Mouse (Mus musculus) CH12.LX (cell line): Measurements from ENCODE around the gene Man1a2. TPM values are rescaled to one million over a fixed set of nuclear protein-coding genes. Genes with fewer than 3 reads are reported as not detected.

Experiments used
- DNase-seq: peaks from one replicate; pipeline ENCODE4 v3.0.0-alpha.2; 2013; ENCODE audit errors: extremely low read depth
- H3K27ac ChIP-seq: 2 replicates; pipeline ENCODE4 v1.5.1; 2012; ENCODE audit warnings: low read depth, mild to moderate bottlenecking, control low read depth, moderate library complexity; ENCODE audit not compliant: insufficient read depth
- H3K27me3 ChIP-seq: replicated peaks from 2 replicates; pipeline ENCODE3; 2012; ENCODE audit warnings: inconsistent platforms
- H3K36me3 ChIP-seq, 2 experiments: replicated peaks in 1 of 2; 2 replicates each; pipeline versions ENCODE3 to v1.6.1; 2012; ENCODE audit warnings: inconsistent platforms in 1 of 2, low read length in 1 of 2, mild to moderate bottlenecking in 1 of 2, mixed read lengths in 1 of 2, moderate library complexity in 1 of 2; ENCODE audit not compliant: control insufficient read depth in 1 of 2, insufficient read depth in 1 of 2
- H3K4me1 ChIP-seq, 2 experiments: 2 replicates each; pipeline ENCODE4 v1.6.1; 2012; ENCODE audit warnings: inconsistent platforms in 1 of 2, moderate library complexity in 1 of 2; ENCODE audit not compliant: insufficient read depth in 2 of 2, control insufficient read depth in 1 of 2
- H3K4me2 ChIP-seq: 2 replicates; pipeline ENCODE4 v1.6.1; 2012; ENCODE audit warnings: low read depth, mild to moderate bottlenecking, control low read depth; ENCODE audit not compliant: poor library complexity, insufficient read depth, severe bottlenecking
- H3K4me3 ChIP-seq, 3 experiments: fragments of 150-350 bp in 1 of 3; sonication (generic) in 1 of 3; replicated peaks in 1 of 3; 2 replicates each; pipeline versions ENCODE3 to v1.5.1; 2011 to 2012; ENCODE audit warnings: low read depth in 2 of 3, low read length in 2 of 3, mild to moderate bottlenecking in 2 of 3, moderate library complexity in 2 of 3, control low read depth in 1 of 3, improper control_type of control experiment in 1 of 3, inconsistent platforms in 1 of 3, mixed read lengths in 1 of 3; ENCODE audit not compliant: poor library complexity in 1 of 3
- H3K79me2 ChIP-seq: replicated peaks from 2 replicates; pipeline ENCODE4 v1.6.1; 2012; ENCODE audit warnings: mild to moderate bottlenecking, moderate library complexity; ENCODE audit not compliant: control insufficient read depth, poor library complexity, insufficient read depth, severe bottlenecking; ENCODE audit errors: extremely low read depth
- H3K9ac ChIP-seq: 2 replicates; pipeline ENCODE4 v1.6.1; 2012; ENCODE audit warnings: low read depth, mild to moderate bottlenecking, control low read depth, moderate library complexity; ENCODE audit not compliant: insufficient read depth
- H3K9me3 ChIP-seq: replicated peaks from 2 replicates; pipeline ENCODE3; 2012; ENCODE audit warnings: low read length, inconsistent platforms, mixed read lengths
- BHLHE40 ChIP-seq: IDR thresholded peaks from 2 replicates; pipeline ENCODE4 v1.6.1; 2011; ENCODE audit warnings: mild to moderate bottlenecking, low read depth, low read length, improper control_type of control experiment
- CHD1 ChIP-seq: IDR thresholded peaks from 2 replicates; pipeline ENCODE4 v1.6.1; 2012; ENCODE audit warnings: low read depth, low read length, improper control_type of control experiment, inconsistent platforms
- CHD2 ChIP-seq: IDR thresholded peaks from 2 replicates; pipeline ENCODE4 v1.6.1; 2011; ENCODE audit warnings: low read length, improper control_type of control experiment
- CTCF ChIP-seq, 2 experiments: IDR thresholded peaks in 1 of 2; conservative IDR thresholded peaks in 1 of 2; 2 replicates each; pipeline ENCODE4 v1.5.1; 2011 to 2012; ENCODE audit warnings: low read depth in 2 of 2, low read length in 2 of 2, improper control_type of control experiment in 1 of 2, inconsistent platforms in 1 of 2, mild to moderate bottlenecking in 1 of 2, moderate library complexity in 1 of 2
- E2F4 ChIP-seq: IDR thresholded peaks from 2 replicates; pipeline ENCODE4 v1.6.1; 2011; ENCODE audit warnings: low read depth, low read length, improper control_type of control experiment; ENCODE audit not compliant: insufficient replicate concordance
- ELF1 ChIP-seq: IDR thresholded peaks from 2 replicates; pipeline ENCODE4 v1.6.1; 2014; ENCODE audit warnings: low read depth, mild to moderate bottlenecking, inconsistent platforms, low read length, improper control_type of control experiment
- EP300 ChIP-seq: IDR thresholded peaks from 2 replicates; pipeline ENCODE4 v1.6.1; 2011; ENCODE audit warnings: low read length, improper control_type of control experiment
- ETS1 ChIP-seq: conservative IDR thresholded peaks from 2 replicates; pipeline ENCODE4 v1.6.1; 2012; ENCODE audit warnings: low read depth, mild to moderate bottlenecking, inconsistent platforms, low read length, improper control_type of control experiment, moderate library complexity
- GABPA ChIP-seq: IDR thresholded peaks from 2 replicates; pipeline ENCODE4 v1.6.1; 2012; ENCODE audit warnings: low read depth, low read length, improper control_type of control experiment, inconsistent platforms; ENCODE audit not compliant: insufficient replicate concordance
- HCFC1 ChIP-seq: IDR thresholded peaks from 2 replicates; pipeline ENCODE4 v1.6.1; 2012; ENCODE audit warnings: low read depth, mild to moderate bottlenecking, inconsistent platforms, low read length, improper control_type of control experiment
- IRF4 ChIP-seq: IDR thresholded peaks from 2 replicates; pipeline ENCODE4 v1.6.1; 2014; ENCODE audit warnings: low read depth, mild to moderate bottlenecking, inconsistent platforms, low read length, improper control_type of control experiment
- JUN ChIP-seq: IDR thresholded peaks from 2 replicates; pipeline ENCODE4 v1.6.1; 2011; ENCODE audit warnings: low read depth, mild to moderate bottlenecking, low read length, improper control_type of control experiment, moderate library complexity; ENCODE audit not compliant: insufficient read depth
- JUND ChIP-seq: conservative IDR thresholded peaks from 2 replicates; pipeline ENCODE4 v1.6.1; 2011; ENCODE audit warnings: low read depth, low read length, improper control_type of control experiment
- KAT2A ChIP-seq: IDR thresholded peaks from 2 replicates; pipeline ENCODE4 v1.6.1; 2012; ENCODE audit warnings: low read length, improper control_type of control experiment, inconsistent platforms; ENCODE audit not compliant: insufficient replicate concordance
- MAFK ChIP-seq: IDR thresholded peaks from 2 replicates; pipeline ENCODE4 v1.6.1; 2011; ENCODE audit warnings: low read length, improper control_type of control experiment; ENCODE audit not compliant: insufficient replicate concordance
- MAX ChIP-seq: IDR thresholded peaks from 2 replicates; pipeline ENCODE4 v1.6.1; 2011; ENCODE audit warnings: low read length, improper control_type of control experiment
- MAZ ChIP-seq: IDR thresholded peaks from 2 replicates; pipeline ENCODE4 v1.6.1; 2012; ENCODE audit warnings: low read depth, mild to moderate bottlenecking, inconsistent platforms, low read length, improper control_type of control experiment, moderate library complexity
- MEF2A ChIP-seq: IDR thresholded peaks from 2 replicates; pipeline ENCODE4 v1.6.1; 2014; ENCODE audit warnings: low read depth, mild to moderate bottlenecking, inconsistent platforms, low read length, improper control_type of control experiment, borderline replicate concordance
- MXI1 ChIP-seq: IDR thresholded peaks from 2 replicates; pipeline ENCODE4 v1.6.1; 2011; ENCODE audit warnings: mild to moderate bottlenecking, low read depth, low read length, improper control_type of control experiment
- MYC ChIP-seq: IDR thresholded peaks from 2 replicates; pipeline ENCODE4 v1.6.1; 2011; ENCODE audit warnings: low read depth, mild to moderate bottlenecking, improper control_type of control experiment, low read length
- NELFE ChIP-seq: IDR thresholded peaks from 2 replicates; pipeline ENCODE4 v1.6.1; 2011; ENCODE audit warnings: low read depth, low read length, improper control_type of control experiment
- NRF1 ChIP-seq: IDR thresholded peaks from 2 replicates; pipeline ENCODE4 v1.6.1; 2014; ENCODE audit warnings: low read depth, mild to moderate bottlenecking, inconsistent platforms, low read length, improper control_type of control experiment, moderate library complexity
- PAX5 ChIP-seq: IDR thresholded peaks from 2 replicates; pipeline ENCODE4 v1.6.1; 2012; ENCODE audit warnings: low read length, inconsistent platforms, mixed read lengths
- POLR2A ChIP-seq: IDR thresholded peaks from 2 replicates; pipeline ENCODE4 v1.6.1; 2011; ENCODE audit warnings: low read depth, mild to moderate bottlenecking, improper control_type of control experiment, low read length
- POLR2AphosphoS2 ChIP-seq: IDR thresholded peaks from 2 replicates; pipeline ENCODE4 v1.6.1; 2011; ENCODE audit warnings: low read depth, low read length, improper control_type of control experiment
- RAD21 ChIP-seq: IDR thresholded peaks from 2 replicates; pipeline ENCODE4 v1.6.1; 2011; ENCODE audit warnings: low read depth, mild to moderate bottlenecking, low read length, improper control_type of control experiment, moderate library complexity
- RCOR1 ChIP-seq: conservative IDR thresholded peaks from 2 replicates; pipeline ENCODE4 v1.6.1; 2012; ENCODE audit warnings: low read depth, mild to moderate bottlenecking, inconsistent platforms, low read length, improper control_type of control experiment
- SIN3A ChIP-seq: IDR thresholded peaks from 2 replicates; pipeline ENCODE4 v1.6.1; 2012; ENCODE audit warnings: low read length, improper control_type of control experiment, inconsistent platforms
- SMC3 ChIP-seq: IDR thresholded peaks from 2 replicates; pipeline ENCODE4 v1.6.1; 2011; ENCODE audit warnings: low read depth, low read length, improper control_type of control experiment
- TBP ChIP-seq: conservative IDR thresholded peaks from 2 replicates; pipeline ENCODE4 v1.6.1; 2011; ENCODE audit warnings: low read depth, low read length, improper control_type of control experiment
- TCF12 ChIP-seq: IDR thresholded peaks from 2 replicates; pipeline ENCODE4 v1.6.1; 2014; ENCODE audit warnings: low read depth, mild to moderate bottlenecking, inconsistent platforms, low read length, improper control_type of control experiment
- UBTF ChIP-seq: IDR thresholded peaks from 2 replicates; pipeline ENCODE4 v1.6.1; 2012; ENCODE audit warnings: low read depth, mild to moderate bottlenecking, inconsistent platforms, low read length, improper control_type of control experiment, moderate library complexity
- USF1 ChIP-seq: IDR thresholded peaks from 2 replicates; pipeline ENCODE4 v1.6.1; 2014; ENCODE audit warnings: low read depth, mild to moderate bottlenecking, inconsistent platforms, low read length, improper control_type of control experiment
- USF2 ChIP-seq: conservative IDR thresholded peaks from 2 replicates; pipeline ENCODE4 v1.6.1; 2011; ENCODE audit warnings: low read depth, low read length, improper control_type of control experiment
- ZC3H11A ChIP-seq: IDR thresholded peaks from 2 replicates; pipeline ENCODE4 v1.6.1; 2012; ENCODE audit warnings: low read depth, mild to moderate bottlenecking, inconsistent platforms, low read length, improper control_type of control experiment
- ZKSCAN1 ChIP-seq: IDR thresholded peaks from 2 replicates; pipeline ENCODE4 v1.6.1; 2012; ENCODE audit warnings: low read depth, inconsistent platforms, low read length, improper control_type of control experiment, borderline replicate concordance
- ZMIZ1 ChIP-seq: IDR thresholded peaks from 2 replicates; pipeline ENCODE4 v1.6.1; 2012; ENCODE audit warnings: low read depth, mild to moderate bottlenecking, inconsistent platforms, low read length, improper control_type of control experiment
- ZNF384 ChIP-seq: IDR thresholded peaks from 2 replicates; pipeline ENCODE4 v1.6.1; 2012; ENCODE audit warnings: low read depth, low read length, improper control_type of control experiment, inconsistent platforms
- dilution Hi-C: fragments of 300-500 bp; cut with MboI; formaldehyde crosslinking; loops from 2 replicates; pipeline ENCODE4 v1.14.3; 2020; ENCODE audit warnings: low sequenced_read_pairs; ENCODE audit not compliant: extremely low pct_unique_long_range_greater_than_20kb, extremely low pct_ligation_motif_present
- in situ Hi-C: fragments of 300-500 bp; cut with MboI; formaldehyde crosslinking; loops from 3 replicates; pipeline ENCODE4 v1.14.3; 2019; ENCODE audit warnings: low sequenced_read_pairs, low pct_ligation_motif_present, low pct_unique_long_range_greater_than_20kb, mixed read lengths
- polyA plus RNA-seq: library from polyadenylated mRNA; unstranded; fragments of >175 nt; gene quantifications from 2 replicates; pipeline ENCODE4 v1.2.1, GENCODE M21; 2012; ENCODE audit warnings: low read depth; ENCODE audit not compliant: insufficient read length
- total RNA-seq, 2 experiments: library from RNA; depleted of rRNA; stranded (reverse); fragments of 300-350 nt in 1 of 2; fragments of >200 nt in 1 of 2; gene quantifications; 2 replicates each; pipeline ENCODE4 v1.2.3; 2012 to 2014

Man1a2 gene
- total and polyA plus RNA-seq, 3 experiments = 31.1 to 73.6 (median 53.5) TPM

DNA sequence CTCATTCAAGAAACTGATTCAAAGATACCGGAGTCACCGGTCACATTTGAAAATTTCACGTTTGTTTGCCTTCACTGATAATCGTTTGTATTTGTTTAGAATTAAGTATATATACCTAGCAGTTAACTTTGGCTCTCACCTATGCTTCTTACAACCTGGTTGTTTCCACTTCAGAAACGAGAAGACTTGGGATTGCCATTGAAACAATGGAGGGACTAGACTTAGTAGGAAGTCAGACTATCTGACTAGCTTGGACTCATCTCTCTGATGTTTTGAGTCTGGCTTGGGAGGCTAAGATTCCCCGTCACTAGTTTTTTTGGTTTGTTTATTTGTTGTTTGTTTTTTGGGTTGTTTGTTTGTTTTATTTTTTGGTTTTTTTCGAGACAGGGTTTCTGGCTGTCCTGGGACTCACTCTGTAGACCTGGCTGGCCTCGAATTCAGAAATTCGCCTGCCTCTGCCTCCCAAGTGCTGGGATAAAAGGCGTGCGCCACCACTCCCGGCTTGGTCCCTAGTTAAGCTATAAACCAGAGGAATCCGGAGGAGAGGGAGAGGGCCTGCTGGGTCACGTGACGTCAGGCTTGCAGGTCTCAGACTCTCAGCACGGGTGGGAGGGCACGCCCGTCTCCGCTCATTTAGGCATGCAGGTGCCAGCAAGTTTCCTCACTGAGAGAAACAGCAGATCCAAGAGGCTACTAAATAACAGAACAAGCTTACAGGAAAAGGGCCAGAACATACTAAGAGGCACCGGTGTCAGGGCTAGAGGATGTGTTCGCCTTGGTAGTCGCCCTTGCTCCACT lies 18.7 kb upstream of the Man1a2 start:
- Histone ChIP-seq H3K4me2 (peak overlapping the region; percentile 94), H3K27me3 (no peaks in the 10 kb centered on the region), H3K4me1 (peaks cover 21 to 60% of the 10 kb centered on the region in 2 experiments), H3K36me3 (no peaks in the 10 kb centered on the region), H3K79me2 (no peaks in the 10 kb centered on the region), H3K27ac (peak overlapping the region; percentile 97), H3K4me3 (peak overlapping the region; percentile 17 to 33 (median 26)), H3K9ac (peak overlapping the region; percentile 3; the same call in 1 of the 2 replicates), H3K9me3 (no peaks in the 10 kb centered on the region)
- DNase-seq = peak; percentile 53
- TF ChIP-seq EP300 = no peak
- TF ChIP-seq CHD2 = no peak
- no peak for TF ChIP-seq CTCF (conservative IDR thresholded peaks at IDR 0.05 in 1 of 2, IDR thresholded peaks at IDR 0.05 in 1 of 2; ENCODE audit: low read depth in 2 of 2, low read length in 2 of 2)
- TF ChIP-seq SIN3A = no peak
- TF ChIP-seq E2F4 = no peak
- TF ChIP-seq JUN = no peak
- TF ChIP-seq MYC = peak; percentile 27; the same call in 1 of the 2 replicates
- 0 out of 2 replicates have a peak, but pooled peaks have one; percentile 32 for TF ChIP-seq UBTF
- TF ChIP-seq MAX = peak; percentile 76
- TF ChIP-seq POLR2AphosphoS2 = no peak
- peak; percentile 43; the same call in 1 of the 2 replicates for TF ChIP-seq TCF12
- TF ChIP-seq MXI1 = peak; percentile 58; the same call in 1 of the 2 replicates
- TF ChIP-seq TBP = no peak
- TF ChIP-seq MEF2A = no peak
- TF ChIP-seq RAD21 = no peak
- TF ChIP-seq POLR2A = no peak
- peak; percentile 39; the same call in 1 of the 2 replicates for TF ChIP-seq IRF4
- no peak for TF ChIP-seq KAT2A
- TF ChIP-seq HCFC1 = no peak
- TF ChIP-seq USF2 = peak; percentile 88
- TF ChIP-seq PAX5 = no peak
- TF ChIP-seq JUND = no peak
- TF ChIP-seq ZMIZ1 = no peak
- no peak for TF ChIP-seq ZNF384
- peak; percentile 88 for TF ChIP-seq USF1
- TF ChIP-seq BHLHE40 = peak; percentile 95
- TF ChIP-seq MAZ = no peak
- peak; percentile 39; the same call in 1 of the 2 replicates for TF ChIP-seq ETS1
- TF ChIP-seq ZC3H11A = no peak
- no peak for TF ChIP-seq SMC3
- no peak for TF ChIP-seq NRF1
- TF ChIP-seq GABPA = no peak
- TF ChIP-seq MAFK = no peak
- no peak for TF ChIP-seq ELF1
- no peak for TF ChIP-seq RCOR1
- no peak for TF ChIP-seq NELFE
- TF ChIP-seq ZKSCAN1 = no peak
- TF ChIP-seq CHD1 = no peak
- in situ Hi-C loops = loop anchor here (5.0 kb wide), 1 partner anchor 63 kb away; no protein-coding TSS in a partner anchor
- dilution Hi-C loops = no loop called here
